Mouse (Mus musculus) C2C12 (cell line): ENCODE measurements at regions not wholly inside any gene's neighbourhood (a gene's known extent, or its start where the extent isn't known, plus 50 kb on each side); places are given as distances from the start of the nearest gene placed in this dataset.

Experiments used
- CTCF ChIP-seq: IDR thresholded peaks from one replicate; pipeline ENCODE4 v1.5.1; 2011; ENCODE audit not compliant: control insufficient read depth, insufficient read depth, insufficient read length
- MAX ChIP-seq: IDR thresholded peaks from one replicate; pipeline ENCODE4 v1.6.1; 2011; ENCODE audit warnings: mild to moderate bottlenecking, control low read depth
- MYOD1 ChIP-seq: IDR thresholded peaks from one replicate; pipeline ENCODE4 v1.6.1; 2011; ENCODE audit warnings: low read depth; ENCODE audit not compliant: control insufficient read depth, insufficient read length
- MYOG ChIP-seq: IDR thresholded peaks from one replicate; pipeline ENCODE4 v1.6.1; 2011; ENCODE audit not compliant: control insufficient read depth, insufficient read length; ENCODE audit errors: extremely low read depth

- TF ChIP-seq CTCF: no peak
- no peak for TF ChIP-seq MAX
- TF ChIP-seq MYOG: no peak
- no peak for TF ChIP-seq MYOD1
These were observed 339.6 kb upstream of the Rag2 start for GRCm38 (mm10) chr2:101284886-101285285.
